Mouse (Mus musculus) lung, adult 2 months (tissue): ENCODE measurements around the gene Dlx6. TPM values are rescaled to one million over a fixed set of nuclear protein-coding genes. Genes with fewer than 3 reads are reported as not detected.

Experiments used
- DNase-seq: peaks from one replicate; pipeline ENCODE4 v3.0.0; 2022
- H3K4me1 ChIP-seq: fragments of 200-500 bp; 2 replicates; pipeline ENCODE4 v1.6.1; 2011; ENCODE audit warnings: low read length; ENCODE audit not compliant: control insufficient read depth, insufficient read depth
- H3K4me3 ChIP-seq: fragments of 200-500 bp; replicated peaks from 2 replicates; pipeline ENCODE3; 2011; ENCODE audit warnings: low read depth, mild to moderate bottlenecking, control low read depth, low read length; ENCODE audit errors: extremely low read depth
- CTCF ChIP-seq: fragments of 200-500 bp; IDR thresholded peaks from 2 replicates; pipeline ENCODE4 v1.5.1; 2011; ENCODE audit warnings: mild to moderate bottlenecking, low read length, control low read depth; ENCODE audit not compliant: insufficient read depth
- POLR2A ChIP-seq: fragments of 200-500 bp; IDR thresholded peaks from 2 replicates; pipeline ENCODE4 v1.6.1; 2011; ENCODE audit warnings: low read depth, mild to moderate bottlenecking, control low read depth, low read length, borderline replicate concordance; ENCODE audit errors: extremely low read depth
- WGBS: fragments of 180-500 bp; shearing (Covaris S2); methylation state at CpG from one replicate; pipeline ENCODE4 v1.1.7; 2018; 5-methylcytosine and 5-hydroxymethylcytosine counted together
- polyA plus RNA-seq: library from polyadenylated mRNA; depleted of rRNA; stranded (reverse); fragments of >200 nt; gene quantifications from 2 replicates; pipeline ENCODE4 v1.2.3, GENCODE M21; 2012; rRNA removed

Gene Dlx6
- polyA plus RNA-seq, 1 experiment = not detected

- no peak for TF ChIP-seq CTCF
- no peak for TF ChIP-seq POLR2A
- Histone ChIP-seq H3K4me3 (no peak overlapping the region), H3K4me1 (no peaks in the 10 kb centered on the region)
- 47% methylated on average over 9 of the region's 9 CpGs for WGBS
- no peak for DNase-seq
These were observed 52.4 kb downstream of the Dlx6 start for GRCm38 (mm10) chr6:6915526-6915915.

GRCm38 (mm10) chr6:6917334-6917733 lies 54.2 kb downstream of the Dlx6 start:
- 83% methylated on average over 4 of the region's 4 CpGs for WGBS
- Histone ChIP-seq H3K4me3 (no peak overlapping the region), H3K4me1 (no peaks in the 10 kb centered on the region)
- TF ChIP-seq CTCF = no peak
- TF ChIP-seq POLR2A = no peak
- no peak for DNase-seq

Other genes with a start within 250 kb of the Dlx6 start
- not detected in 2 replicates for gene Dlx5, start 18.8 kb downstream of the Dlx6 start, polyA plus RNA-seq
- 0.26 and 0.63 TPM in 2 replicates for gene Sdhaf3, start 92.7 kb downstream of the Dlx6 start, polyA plus RNA-seq